Mouse (Mus musculus) testis, adult 2 months (tissue): ENCODE data around the gene Odf3b. TPM values are rescaled to one million over a fixed set of nuclear protein-coding genes. Genes with fewer than 3 reads are reported as not detected.
A peak's percentile ranks its signal among the peaks of the same experiment; 100 is the strongest.

Experiments used
- H3K27ac ChIP-seq: fragments of 200-500 bp; 2 replicates; pipeline ENCODE4 v1.5.1; 2012; ENCODE audit warnings: low read depth, low read length; ENCODE audit not compliant: control insufficient read depth, insufficient read depth
- H3K27me3 ChIP-seq: fragments of 200-500 bp; 2 replicates; pipeline ENCODE4 v1.6.1; 2012; ENCODE audit warnings: mild to moderate bottlenecking, low read length, moderate library complexity; ENCODE audit not compliant: control insufficient read depth, insufficient read depth
- H3K36me3 ChIP-seq: fragments of 200-500 bp; 2 replicates; pipeline ENCODE4 v1.6.1; 2012; ENCODE audit warnings: mild to moderate bottlenecking, low read length; ENCODE audit not compliant: control insufficient read depth, insufficient read depth
- H3K4me1 ChIP-seq: fragments of 200-500 bp; 2 replicates; pipeline ENCODE4 v1.6.1; 2012; ENCODE audit warnings: low read length; ENCODE audit not compliant: control insufficient read depth, insufficient read depth
- H3K4me3 ChIP-seq: fragments of 200-500 bp; 2 replicates; pipeline ENCODE4 v1.5.1; 2012; ENCODE audit warnings: low read depth, mild to moderate bottlenecking, low read length, moderate library complexity, mixed read lengths; ENCODE audit not compliant: control insufficient read depth
- CTCF ChIP-seq: fragments of 200-500 bp; IDR thresholded peaks from 2 replicates; pipeline ENCODE4 v1.5.1; 2012; ENCODE audit warnings: low read depth, mild to moderate bottlenecking, inconsistent platforms, low read length, moderate library complexity; ENCODE audit not compliant: control insufficient read depth, insufficient read depth, insufficient replicate concordance
- POLR2A ChIP-seq: fragments of 200-500 bp; IDR thresholded peaks from 2 replicates; pipeline ENCODE4 v1.6.1; 2012; ENCODE audit warnings: low read depth, mild to moderate bottlenecking, inconsistent platforms, low read length, moderate library complexity; ENCODE audit not compliant: control insufficient read depth
- polyA plus RNA-seq: library from polyadenylated mRNA; depleted of rRNA; stranded (reverse); fragments of >200 nt; gene quantifications from 2 replicates; pipeline ENCODE4 v1.2.3, GENCODE M21; 2012

The Odf3b gene
- polyA plus RNA-seq, 1 experiment: 78.4 TPM

- TF ChIP-seq CTCF (no peak), POLR2A (no peak)
- peaks cover 2% of the 10 kb centered on the region for H3K36me3 ChIP-seq
- no peaks in the 10 kb centered on the region for H3K4me1 ChIP-seq
- no peak overlapping the region for H3K27ac ChIP-seq
- H3K4me3 ChIP-seq: no peak overlapping the region
- H3K27me3 ChIP-seq: no peaks in the 10 kb centered on the region
Measured at GRCm38 (mm10) chr15:89363051-89363450, 16.0 kb downstream of the Odf3b start.

GRCm38 (mm10) chr15:89358784-89359183 is 20.3 kb downstream of the Odf3b start:
- TF ChIP-seq CTCF (no peak), POLR2A (no peak)
- no peaks in the 10 kb centered on the region for H3K27me3 ChIP-seq
- no peaks in the 10 kb centered on the region; the same call in 1 of the 2 replicates for H3K36me3 ChIP-seq

GRCm38 (mm10) chr15:89356372-89356771 is 22.7 kb downstream of the Odf3b start:
- peak overlapping the region; percentile 94 for H3K4me3 ChIP-seq
- TF ChIP-seq CTCF: no peak
- no peak for TF ChIP-seq POLR2A
- H3K27me3 ChIP-seq: no peaks in the 10 kb centered on the region
- H3K27ac ChIP-seq: no peak overlapping the region
- peaks cover 7% of the 10 kb centered on the region for H3K4me1 ChIP-seq
- no peaks in the 10 kb centered on the region; the same call in none of the 2 replicates for H3K36me3 ChIP-seq

More at GRCm38 (mm10) chr15:89358784-89359183, 20.3 kb downstream of the Odf3b start:
- Histone ChIP-seq H3K27ac (no peak overlapping the region), H3K4me1 (peaks cover 7% of the 10 kb centered on the region), H3K4me3 (no peak overlapping the region)

GRCm38 (mm10) chr15:89355241-89356187 is 23.6 kb downstream of the Odf3b start, which contains the start of the genes Lmf2 and Ncaph2:
TSS of gene Lmf2 (minus strand) at chr15:89355659.
TSS of gene Ncaph2 (plus strand) at chr15:89355719.
- TF ChIP-seq POLR2A (peak; percentile 83), CTCF (no peak)
- H3K36me3 ChIP-seq: peaks cover 2% of the 10 kb centered on the region

GRCm38 (mm10) chr15:89354455-89354854 is 24.6 kb downstream of the Odf3b start:
- H3K36me3 ChIP-seq: peaks cover 2% of the 10 kb centered on the region
- H3K4me1 ChIP-seq: peaks cover 7% of the 10 kb centered on the region
- peak overlapping the region; percentile 98 for H3K4me3 ChIP-seq
- H3K27me3 ChIP-seq: no peaks in the 10 kb centered on the region
- H3K27ac ChIP-seq: no peak overlapping the region
- TF ChIP-seq POLR2A (no peak; the same call in 1 of the 2 replicates), CTCF (no peak)

More at GRCm38 (mm10) chr15:89355241-89356187, 23.6 kb downstream of the Odf3b start, which contains the start of the genes Lmf2 and Ncaph2:
- H3K27me3 ChIP-seq: no peaks in the 10 kb centered on the region
- H3K4me3 ChIP-seq: peak within 1 kb of the TSS; percentile 98
- peaks cover 7% of the 10 kb centered on the region for H3K4me1 ChIP-seq
- H3K27ac ChIP-seq: peak within 1 kb of the TSS; percentile 91

GRCm38 (mm10) chr15:89353837-89354236 is 25.2 kb downstream of the Odf3b start:
- Histone ChIP-seq H3K4me1 (peaks cover 7% of the 10 kb centered on the region), H3K4me3 (no peak overlapping the region), H3K27me3 (no peaks in the 10 kb centered on the region), H3K36me3 (peaks cover 2% of the 10 kb centered on the region), H3K27ac (no peak overlapping the region)
- no peak for TF ChIP-seq POLR2A
- no peak for TF ChIP-seq CTCF

- peaks cover 2% of the 10 kb centered on the region for H3K36me3 ChIP-seq
Measured at GRCm38 (mm10) chr15:89352795-89353194, 26.3 kb downstream of the Odf3b start.

More at GRCm38 (mm10) chr15:89352795-89353194, 26.3 kb downstream of the Odf3b start:
- Histone ChIP-seq H3K4me3 (no peak overlapping the region), H3K27me3 (no peaks in the 10 kb centered on the region), H3K27ac (no peak overlapping the region), H3K4me1 (peaks cover 7% of the 10 kb centered on the region)
- TF ChIP-seq CTCF: no peak
- no peak for TF ChIP-seq POLR2A
